Mouse (Mus musculus): ENCODE data around the gene Cnot3. TPM values are rescaled to one million over a fixed set of nuclear protein-coding genes. Genes with fewer than 3 reads are reported as not detected.

Cnot3 gene
- polyA plus RNA-seq, 1 experiment from 2014 or later: 19.7 TPM

GRCm38 (mm10) chr7:3609082-3609481 is 36.0 kb upstream of the Cnot3 start:
- H3K4me3 ChIP-seq (ENCODE audit: low read depth, low read length): no peak overlapping the region
- H3K4me1 ChIP-seq (replicated peaks; ENCODE audit: control insufficient read depth, insufficient read depth): no peaks in the 10 kb centered on the region
- H3K4me2 ChIP-seq (replicated peaks; ENCODE audit: low read depth): no peak overlapping the region
- DNase-seq (ENCODE audit: low spot score): no peak
- TF ChIP-seq CTCF (IDR thresholded peaks at IDR 0.05; ENCODE audit: low read depth): no peak
- TF ChIP-seq EP300 (optimal IDR thresholded peaks at IDR 0.05): no peak
- no peaks in the 10 kb centered on the region for H3K9me3 ChIP-seq (ENCODE audit: control insufficient read depth, low read length)
- H3K27ac ChIP-seq (replicated peaks): no peak overlapping the region
- no peak overlapping the region for H3K9ac ChIP-seq (ENCODE audit: low read length)
- no peak for ATAC-seq (ENCODE audit: low FRiP score, low TSS enrichment)
- no peaks in the 10 kb centered on the region for H3K36me3 ChIP-seq (ENCODE audit: control insufficient read depth, insufficient read depth, low read length)
- no peaks in the 10 kb centered on the region for H3K27me3 ChIP-seq (ENCODE audit: control insufficient read depth, insufficient read depth, low read length)
- 46% methylated on average over 3 of the region's 3 CpGs for WGBS

- Histone ChIP-seq H3K9ac (ENCODE audit: low read length) (no peak overlapping the region), H3K4me1 (replicated peaks; ENCODE audit: control insufficient read depth, insufficient read depth) (no peaks in the 10 kb centered on the region), H3K27me3 (ENCODE audit: control insufficient read depth, insufficient read depth, low read length) (no peaks in the 10 kb centered on the region), H3K27ac (replicated peaks) (no peak overlapping the region), H3K36me3 (ENCODE audit: control insufficient read depth, insufficient read depth, low read length) (no peaks in the 10 kb centered on the region), H3K4me2 (replicated peaks; ENCODE audit: low read depth) (no peak overlapping the region), H3K4me3 (ENCODE audit: low read depth, low read length) (no peak overlapping the region), H3K9me3 (ENCODE audit: control insufficient read depth, low read length) (no peaks in the 10 kb centered on the region)
- WGBS: 67% methylated on average over 3 of the region's 3 CpGs
- TF ChIP-seq EP300 (optimal IDR thresholded peaks at IDR 0.05): no peak
- TF ChIP-seq CTCF (IDR thresholded peaks at IDR 0.05; ENCODE audit: low read depth): no peak
- no peak for DNase-seq (ENCODE audit: low spot score)
- no peak for ATAC-seq (ENCODE audit: low FRiP score, low TSS enrichment)
Measured at GRCm38 (mm10) chr7:3610437-3610836, 34.6 kb upstream of the Cnot3 start.

DNA sequence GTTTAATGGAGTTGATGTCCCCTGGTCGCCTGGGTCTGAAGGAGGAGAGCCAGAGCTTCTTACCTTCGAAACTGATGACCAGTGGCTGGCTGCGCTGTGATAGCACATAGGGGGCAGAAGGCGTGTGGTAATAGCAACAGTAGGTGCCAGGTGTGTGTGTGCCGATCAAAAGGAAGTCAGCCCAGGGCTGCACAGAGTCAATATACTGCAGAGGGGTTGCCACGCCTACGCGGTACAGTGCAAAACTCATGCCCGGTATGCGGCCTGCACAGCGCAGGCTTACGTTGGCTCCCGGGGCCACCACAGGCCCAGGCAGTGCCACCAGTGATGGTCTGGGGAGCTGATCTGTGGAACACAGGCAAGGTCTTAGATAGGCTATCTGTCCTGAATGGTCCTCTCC is 34.1 kb upstream of the Cnot3 start:
- DNase-seq (ENCODE audit: low spot score) (peak; percentile 71), ATAC-seq (ENCODE audit: low FRiP score, low TSS enrichment) (peak; percentile 84)
- Histone ChIP-seq H3K27me3 (ENCODE audit: control insufficient read depth, insufficient read depth, low read length) (no peaks in the 10 kb centered on the region), H3K4me1 (replicated peaks; ENCODE audit: control insufficient read depth, insufficient read depth) (no peaks in the 10 kb centered on the region), H3K27ac (replicated peaks) (no peak overlapping the region), H3K36me3 (ENCODE audit: control insufficient read depth, insufficient read depth, low read length) (no peaks in the 10 kb centered on the region), H3K9me3 (ENCODE audit: control insufficient read depth, low read length) (no peaks in the 10 kb centered on the region), H3K4me3 (ENCODE audit: low read depth, low read length) (no peak overlapping the region), H3K9ac (ENCODE audit: low read length) (no peak overlapping the region), H3K4me2 (replicated peaks; ENCODE audit: low read depth) (no peak overlapping the region)
- no peak for TF ChIP-seq CTCF (IDR thresholded peaks at IDR 0.05; ENCODE audit: low read depth)
- TF ChIP-seq EP300 (optimal IDR thresholded peaks at IDR 0.05): no peak
- WGBS: 71% methylated on average over 13 of the region's 13 CpGs

DNA sequence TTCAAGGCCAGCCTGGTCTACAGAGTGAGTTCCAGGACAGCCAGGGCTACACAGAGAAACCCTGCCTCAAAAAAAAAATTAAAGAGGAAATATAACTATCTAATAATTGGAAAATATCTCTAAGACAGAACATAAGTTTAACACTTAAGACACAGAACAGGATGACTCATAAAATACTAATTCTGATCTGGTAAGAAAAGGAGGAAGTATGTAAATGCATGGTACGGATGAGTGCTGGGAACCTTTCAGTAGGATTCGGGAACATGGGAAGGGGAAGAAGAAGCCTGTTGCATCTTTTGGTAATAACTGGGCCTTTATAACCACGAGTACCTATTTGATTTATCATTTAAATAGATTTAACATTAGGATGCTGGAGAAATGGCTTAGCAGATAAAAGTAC is 31.0 kb upstream of the Cnot3 start:
- H3K9ac ChIP-seq (ENCODE audit: low read length): no peak overlapping the region
- 66% methylated on average over 3 of the region's 3 CpGs for WGBS
- H3K27me3 ChIP-seq (ENCODE audit: control insufficient read depth, insufficient read depth, low read length): no peaks in the 10 kb centered on the region
- no peak overlapping the region for H3K27ac ChIP-seq (replicated peaks)
- no peak for DNase-seq (ENCODE audit: low spot score)
- H3K4me3 ChIP-seq (ENCODE audit: low read depth, low read length): no peak overlapping the region
- no peaks in the 10 kb centered on the region for H3K36me3 ChIP-seq (ENCODE audit: control insufficient read depth, insufficient read depth, low read length)
- no peak for ATAC-seq (ENCODE audit: low FRiP score, low TSS enrichment)
- H3K9me3 ChIP-seq (ENCODE audit: control insufficient read depth, low read length): no peaks in the 10 kb centered on the region
- H3K4me2 ChIP-seq (replicated peaks; ENCODE audit: low read depth): no peak overlapping the region
- TF ChIP-seq CTCF (IDR thresholded peaks at IDR 0.05; ENCODE audit: low read depth): no peak
- TF ChIP-seq EP300 (optimal IDR thresholded peaks at IDR 0.05): no peak
- no peaks in the 10 kb centered on the region for H3K4me1 ChIP-seq (replicated peaks; ENCODE audit: control insufficient read depth, insufficient read depth)

DNA sequence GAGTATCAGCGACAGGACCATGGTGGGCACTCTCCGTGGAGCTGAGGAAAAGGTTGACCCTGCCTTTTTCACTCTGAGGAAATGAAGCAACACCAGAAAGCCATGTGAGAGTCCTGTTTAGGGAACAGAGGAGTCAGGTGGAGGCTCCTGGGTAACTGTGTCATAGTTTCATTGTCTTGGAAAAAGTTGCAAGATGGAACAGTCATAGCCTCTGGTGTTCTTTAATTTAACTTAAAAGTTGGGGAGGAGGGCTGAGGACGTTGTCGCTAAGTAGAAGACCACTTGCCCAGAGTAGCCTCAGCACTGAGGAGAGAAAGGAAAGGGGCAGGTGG is 29.0 kb upstream of the Cnot3 start, which contains the start of gene Oscar:
TSS of gene Oscar (minus strand) at position 101 of the 332 bp plus-strand sequence.
- no peaks in the 10 kb centered on the region for H3K9me3 ChIP-seq (ENCODE audit: control insufficient read depth, low read length)
- peak within 1 kb of the TSS; percentile 71 for H3K4me3 ChIP-seq (ENCODE audit: low read depth, low read length)
- TF ChIP-seq CTCF (IDR thresholded peaks at IDR 0.05; ENCODE audit: low read depth) (no peak), EP300 (optimal IDR thresholded peaks at IDR 0.05) (no peak)
- 84% methylated on average over 4 of the region's 4 CpGs for WGBS
- H3K4me2 ChIP-seq (replicated peaks; ENCODE audit: low read depth): peak within 1 kb of the TSS; percentile 82; the same call in 1 of the 2 replicates
- no peaks in the 10 kb centered on the region for H3K27me3 ChIP-seq (ENCODE audit: control insufficient read depth, insufficient read depth, low read length)
- H3K9ac ChIP-seq (ENCODE audit: low read length): no peak within 1 kb of the TSS
- no peak for DNase-seq (ENCODE audit: low spot score)
- ATAC-seq (ENCODE audit: low FRiP score, low TSS enrichment): no peak
- H3K4me1 ChIP-seq (replicated peaks; ENCODE audit: control insufficient read depth, insufficient read depth): no peaks in the 10 kb centered on the region
- no peak within 1 kb of the TSS for H3K27ac ChIP-seq (replicated peaks)
- peaks cover 6% of the 10 kb centered on the region; the same call in 1 of the 2 replicates for H3K36me3 ChIP-seq (ENCODE audit: control insufficient read depth, insufficient read depth, low read length)

- Histone ChIP-seq H3K36me3 (ENCODE audit: control insufficient read depth, insufficient read depth, low read length) (peaks cover 6% of the 10 kb centered on the region; the same call in 1 of the 2 replicates), H3K4me2 (replicated peaks; ENCODE audit: low read depth) (peak overlapping the region; percentile 82; the same call in 1 of the 2 replicates), H3K27me3 (ENCODE audit: control insufficient read depth, insufficient read depth, low read length) (no peaks in the 10 kb centered on the region), H3K4me3 (ENCODE audit: low read depth, low read length) (peak overlapping the region; percentile 71), H3K27ac (replicated peaks) (no peak overlapping the region), H3K9me3 (ENCODE audit: control insufficient read depth, low read length) (no peaks in the 10 kb centered on the region), H3K9ac (ENCODE audit: low read length) (no peak overlapping the region), H3K4me1 (replicated peaks; ENCODE audit: control insufficient read depth, insufficient read depth) (no peaks in the 10 kb centered on the region)
- TF ChIP-seq EP300 (optimal IDR thresholded peaks at IDR 0.05): no peak
- TF ChIP-seq CTCF (IDR thresholded peaks at IDR 0.05; ENCODE audit: low read depth): peak; percentile 69
- ATAC-seq (ENCODE audit: low FRiP score, low TSS enrichment): no peak
- WGBS: 41% methylated on average over 6 of the region's 6 CpGs
- no peak for DNase-seq (ENCODE audit: low spot score)
Measured at GRCm38 (mm10) chr7:3616389-3617241, 28.5 kb upstream of the Cnot3 start.
